Mouse (Mus musculus): Measurements from ENCODE around the gene 4933417A18Rik.

GRCm38 (mm10) chr13:34875166-34875710, 49.0 kb upstream of the 4933417A18Rik start, which contains the start of gene Prpf4b:
- TF ChIP-seq CTCF (conservative IDR thresholded peaks at IDR 0.05; ENCODE audit: insufficient read depth, insufficient read length, low read depth, low read length), result no peak
- TF ChIP-seq POLR2A (IDR thresholded peaks at IDR 0.05; ENCODE audit: low read depth, low read length), result peak; percentile 69

All from kidney, adult 2 months (tissue).